Mouse (Mus musculus) lung, postnatal 0 days (tissue): ENCODE data around the gene Lin7a. TPM values are rescaled to one million over a fixed set of nuclear protein-coding genes. Genes with fewer than 3 reads are reported as not detected.

Experiments
- ATAC-seq: fragments of 200-750 bp; cut with Nextera tagmentation; 2 replicates; pipeline ENCODE4 v1.8.0; 2017; ENCODE audit warnings: moderate library complexity
- DNase-seq: peaks from one replicate; pipeline ENCODE4 v3.0.0-alpha.2; 2016; ENCODE audit warnings: low spot score
- H3K27ac ChIP-seq: fragments of 300-500 bp; sonication (generic); 2 replicates; pipeline ENCODE4 v1.5.1; 2014; ENCODE audit warnings: antibody characterized with exemption, mild to moderate bottlenecking, low read length, mixed read lengths
- H3K27me3 ChIP-seq: fragments of 300-500 bp; sonication (generic); replicated peaks from 2 replicates; pipeline ENCODE4 v1.6.1; 2014; ENCODE audit warnings: low read length, mixed read lengths; ENCODE audit not compliant: insufficient read depth
- H3K36me3 ChIP-seq: fragments of 300-500 bp; sonication (generic); 2 replicates; pipeline ENCODE4 v1.6.1; 2014; ENCODE audit warnings: low read length, mixed read lengths; ENCODE audit not compliant: insufficient read depth
- H3K4me1 ChIP-seq: fragments of 300-500 bp; sonication (generic); 2 replicates; pipeline ENCODE4 v1.6.1; 2014; ENCODE audit warnings: antibody characterized with exemption, low read depth, low read length, mixed read lengths; ENCODE audit not compliant: insufficient read depth
- H3K4me2 ChIP-seq: fragments of 300-500 bp; sonication (generic); replicated peaks from 2 replicates; pipeline ENCODE4 v1.6.1; 2014; ENCODE audit warnings: low read depth, mild to moderate bottlenecking, low read length, moderate library complexity, mixed read lengths
- H3K4me3 ChIP-seq: fragments of 300-500 bp; sonication (generic); 2 replicates; pipeline ENCODE4 v1.5.1; 2014; ENCODE audit warnings: low read depth, low read length
- H3K9ac ChIP-seq: fragments of 300-500 bp; sonication (generic); replicated peaks from 2 replicates; pipeline ENCODE4 v1.6.1; 2014; ENCODE audit warnings: low read depth, mild to moderate bottlenecking
- H3K9me3 ChIP-seq: fragments of 300-500 bp; sonication (generic); 2 replicates; pipeline ENCODE4 v1.6.1; 2016; ENCODE audit warnings: low read length, mixed read lengths
- CTCF ChIP-seq: IDR thresholded peaks from 2 replicates; pipeline ENCODE4 v1.5.1; 2016; ENCODE audit warnings: antibody characterized with exemption, mild to moderate bottlenecking
- EP300 ChIP-seq: IDR thresholded peaks from 2 replicates; pipeline ENCODE4 v1.6.1; 2016; ENCODE audit warnings: antibody characterized with exemption, mild to moderate bottlenecking, control low read depth
- WGBS: fragments of 180-500 bp; shearing (Covaris S2); extraction: QIAGEN DNeasy Blood & Tissue Kit; methylation state at CpG from one replicate; pipeline ENCODE4 v1.1.7; 2014; 5-methylcytosine and 5-hydroxymethylcytosine counted together
- polyA plus RNA-seq: library from polyadenylated mRNA; unstranded; fragments of >200 nt; fragmentation: Nextera tagmentation; extraction: Ambion mirVana; gene quantifications from 2 replicates; pipeline ENCODE4 v1.2.1, GENCODE M21; 2015

Gene Lin7a
- polyA plus RNA-seq, 1 experiment from 2014 or later, result 0.43 TPM

- no peaks in the 10 kb centered on the region for H3K4me1 ChIP-seq
- ATAC-seq (no peak), DNase-seq (no peak)
- H3K4me2 ChIP-seq, result no peak overlapping the region
- no peaks in the 10 kb centered on the region for H3K9me3 ChIP-seq
- TF ChIP-seq EP300 (no peak), CTCF (no peak)
- 72% methylated on average over 4 of the region's 4 CpGs for WGBS
- no peak overlapping the region for H3K4me3 ChIP-seq
- no peak overlapping the region for H3K9ac ChIP-seq
- no peak overlapping the region for H3K27ac ChIP-seq
- H3K27me3 ChIP-seq, result no peaks in the 10 kb centered on the region
- no peaks in the 10 kb centered on the region for H3K36me3 ChIP-seq
Observed at GRCm38 (mm10) chr10:107231421-107232010, 40.0 kb upstream of the Lin7a start.

GRCm38 (mm10) chr10:107232491-107233110 lies 38.9 kb upstream of the Lin7a start:
- no peaks in the 10 kb centered on the region for H3K9me3 ChIP-seq
- WGBS, result 85% methylated on average over 2 of the region's 2 CpGs
- no peak for ATAC-seq

GRCm38 (mm10) chr10:107233221-107233620 lies 38.3 kb upstream of the Lin7a start:
- 81% methylated on average over 2 of the region's 2 CpGs for WGBS
- no peak overlapping the region for H3K27ac ChIP-seq
- H3K27me3 ChIP-seq, result no peaks in the 10 kb centered on the region
- TF ChIP-seq EP300, result no peak
- TF ChIP-seq CTCF, result no peak
- H3K4me2 ChIP-seq, result no peak overlapping the region
- H3K4me3 ChIP-seq, result no peak overlapping the region
- no peak for DNase-seq
- H3K9ac ChIP-seq, result no peak overlapping the region
- no peak for ATAC-seq
- H3K4me1 ChIP-seq, result no peaks in the 10 kb centered on the region
- no peaks in the 10 kb centered on the region for H3K9me3 ChIP-seq
- H3K36me3 ChIP-seq, result no peaks in the 10 kb centered on the region

More at GRCm38 (mm10) chr10:107232491-107233110, 38.9 kb upstream of the Lin7a start:
- Histone ChIP-seq H3K27me3 (no peaks in the 10 kb centered on the region), H3K36me3 (no peaks in the 10 kb centered on the region), H3K9ac (no peak overlapping the region), H3K4me1 (no peaks in the 10 kb centered on the region), H3K4me3 (no peak overlapping the region), H3K4me2 (no peak overlapping the region), H3K27ac (no peak overlapping the region)
- TF ChIP-seq CTCF (no peak), EP300 (no peak)
- DNase-seq, result no peak

DNA sequence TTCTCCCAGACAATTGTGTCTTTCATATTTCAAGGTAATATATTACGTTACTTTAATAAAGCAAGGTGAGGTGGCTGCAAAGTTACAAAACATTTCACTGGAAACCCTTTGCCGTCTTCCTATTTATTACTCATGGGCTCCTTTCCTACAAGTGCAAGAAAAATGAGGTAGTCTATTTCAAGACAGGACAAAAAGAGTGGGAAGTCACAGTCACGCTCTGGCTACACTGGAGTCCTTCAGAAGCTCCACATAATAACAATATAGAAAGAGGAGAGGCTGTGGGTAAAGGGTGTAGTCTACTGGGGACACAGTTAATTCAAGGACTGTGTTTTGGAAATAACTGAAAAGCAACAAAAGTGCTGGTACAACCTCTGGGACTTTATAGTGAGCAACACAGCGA lies 37.7 kb upstream of the Lin7a start:
- Histone ChIP-seq H3K27me3 (no peaks in the 10 kb centered on the region), H3K36me3 (no peaks in the 10 kb centered on the region), H3K4me1 (no peaks in the 10 kb centered on the region), H3K9ac (no peak overlapping the region), H3K4me2 (no peak overlapping the region), H3K9me3 (no peaks in the 10 kb centered on the region), H3K27ac (no peak overlapping the region), H3K4me3 (no peak overlapping the region)
- 83% methylated on average over 4 of the region's 4 CpGs for WGBS
- DNase-seq, result no peak
- TF ChIP-seq CTCF (no peak), EP300 (no peak)
- ATAC-seq, result no peak

GRCm38 (mm10) chr10:107234421-107235400 lies 36.8 kb upstream of the Lin7a start:
- Histone ChIP-seq H3K36me3 (no peaks in the 10 kb centered on the region), H3K4me1 (no peaks in the 10 kb centered on the region), H3K4me3 (no peak overlapping the region), H3K4me2 (no peak overlapping the region), H3K27me3 (no peaks in the 10 kb centered on the region), H3K9ac (no peak overlapping the region), H3K27ac (no peak overlapping the region), H3K9me3 (no peaks in the 10 kb centered on the region)
- no peak for TF ChIP-seq CTCF
- ATAC-seq (no peak), DNase-seq (no peak)
- 82% methylated on average over 7 of the region's 7 CpGs for WGBS

GRCm38 (mm10) chr10:107235496-107235895 lies 36.0 kb upstream of the Lin7a start:
- Histone ChIP-seq H3K36me3 (no peaks in the 10 kb centered on the region), H3K27me3 (no peaks in the 10 kb centered on the region), H3K4me1 (no peaks in the 10 kb centered on the region), H3K9ac (no peak overlapping the region), H3K9me3 (no peaks in the 10 kb centered on the region), H3K27ac (no peak overlapping the region), H3K4me3 (no peak overlapping the region), H3K4me2 (no peak overlapping the region)
- DNase-seq (no peak), ATAC-seq (no peak)
- TF ChIP-seq CTCF (no peak), EP300 (no peak)
- WGBS, result 83% methylated on average over 3 of the region's 3 CpGs
